Mouse (Mus musculus) G1E (cell line): ENCODE results near the gene Dennd2a. TPM values are rescaled to one million over a fixed set of nuclear protein-coding genes. Genes with fewer than 3 reads are reported as not detected.
"Not testable (repeated sequence)": the region's sequence is repeated elsewhere in the genome, so short reads cannot be mapped to it uniquely, and the experiment has no call there.

Experiments
- ATAC-seq: 2 replicates; pipeline ENCODE4 v1.8.0; 2016; ENCODE audit warnings: mild to moderate bottlenecking; ENCODE audit not compliant: insufficient number of reproducible peaks, poor library complexity, low FRiP score, severe bottlenecking; ENCODE audit errors: extremely low read depth
- DNase-seq: peaks from one replicate; pipeline ENCODE4 v3.0.0; 2012; ENCODE audit warnings: low spot score
- H3K27me3 ChIP-seq: 2 replicates; pipeline ENCODE4 v1.6.1; 2012; ENCODE audit warnings: mild to moderate bottlenecking, low read length, inconsistent platforms; ENCODE audit not compliant: insufficient read depth
- H3K36me3 ChIP-seq: replicated peaks from 2 replicates; pipeline ENCODE3; 2012; ENCODE audit warnings: mild to moderate bottlenecking, inconsistent platforms
- H3K4me1 ChIP-seq: 2 replicates; pipeline ENCODE4 v1.6.1; 2012; ENCODE audit warnings: low read depth, low read length, inconsistent platforms, mixed read lengths; ENCODE audit not compliant: insufficient read depth
- H3K4me3 ChIP-seq: 2 replicates; pipeline ENCODE4 v1.5.1; 2012; ENCODE audit warnings: low read depth, mild to moderate bottlenecking, inconsistent platforms, low read length, moderate library complexity, mixed read lengths
- H3K9me3 ChIP-seq: replicated peaks from 2 replicates; pipeline ENCODE4 v1.6.1; 2012; ENCODE audit warnings: inconsistent platforms
- CTCF ChIP-seq: IDR thresholded peaks from 2 replicates; pipeline ENCODE4 v1.5.1; 2012; ENCODE audit warnings: low read depth, low read length, inconsistent platforms, mixed read lengths
- GATA1 ChIP-seq: IDR thresholded peaks from 2 replicates; pipeline ENCODE4 v1.6.1; 2012; ENCODE audit warnings: borderline replicate concordance, low read length, inconsistent platforms, mixed read lengths
- GATA2 ChIP-seq: IDR thresholded peaks from 2 replicates; pipeline ENCODE4 v1.6.1; 2012; ENCODE audit warnings: low read depth, low read length, inconsistent platforms, borderline replicate concordance
- POLR2AphosphoS5 ChIP-seq: IDR thresholded peaks from 2 replicates; pipeline ENCODE4 v1.6.1; 2012; ENCODE audit warnings: low read depth, low read length, inconsistent platforms; ENCODE audit not compliant: insufficient replicate concordance
- TAL1 ChIP-seq: conservative IDR thresholded peaks from 2 replicates; pipeline ENCODE4 v1.6.1; 2012; ENCODE audit warnings: low read depth, low read length, inconsistent platforms, mixed read lengths
- polyA plus RNA-seq: library from polyadenylated mRNA; stranded (reverse); fragments of >175 nt; gene quantifications from 2 replicates; pipeline ENCODE4 v1.2.3, GENCODE M21; 2012
- total RNA-seq, 2 experiments: library from RNA; stranded (forward) in 1 of 2; stranded (reverse) in 1 of 2; fragments of 200-1000 nt in 1 of 2; fragments of >200 nt in 1 of 2; fragmentation: Nextera tagmentation in 1 of 2; gene quantifications; 2 replicates each; pipeline ENCODE4 v1.2.3; 2014 to 2017

Dennd2a gene
- total and polyA plus RNA-seq, 3 experiments = 0.38 TPM; not detected in 2

DNA sequence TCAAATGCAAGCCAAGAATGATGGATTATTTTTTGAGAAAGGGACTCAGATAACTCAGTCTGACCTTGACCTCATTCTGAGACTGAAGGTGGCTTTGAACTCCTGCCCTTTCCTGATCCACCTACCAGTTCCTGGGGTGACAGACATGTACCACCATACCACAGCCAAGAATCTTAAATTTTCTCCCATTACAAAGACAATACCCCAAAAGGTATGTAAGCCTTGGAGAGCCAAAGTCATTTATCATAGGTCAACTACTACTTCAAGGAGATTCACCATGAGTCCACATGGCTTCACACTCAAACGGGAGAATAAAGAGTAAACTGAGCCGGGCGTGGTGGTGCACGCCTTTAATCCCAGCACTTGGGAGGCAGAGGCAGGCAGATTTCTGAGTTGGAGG lies 107.1 kb downstream of the Dennd2a start:
- Histone ChIP-seq H3K27me3 (peaks cover 9% of the 10 kb centered on the region), H3K36me3 (no peaks in the 10 kb centered on the region), H3K4me3 (no peak overlapping the region), H3K4me1 (no peaks in the 10 kb centered on the region), H3K9me3 (no peaks in the 10 kb centered on the region)
- ATAC-seq = no peak
- TF ChIP-seq CTCF (no peak), GATA1 (no peak), TAL1 (no peak), GATA2 (no peak), POLR2AphosphoS5 (no peak)
- no peak for DNase-seq

DNA sequence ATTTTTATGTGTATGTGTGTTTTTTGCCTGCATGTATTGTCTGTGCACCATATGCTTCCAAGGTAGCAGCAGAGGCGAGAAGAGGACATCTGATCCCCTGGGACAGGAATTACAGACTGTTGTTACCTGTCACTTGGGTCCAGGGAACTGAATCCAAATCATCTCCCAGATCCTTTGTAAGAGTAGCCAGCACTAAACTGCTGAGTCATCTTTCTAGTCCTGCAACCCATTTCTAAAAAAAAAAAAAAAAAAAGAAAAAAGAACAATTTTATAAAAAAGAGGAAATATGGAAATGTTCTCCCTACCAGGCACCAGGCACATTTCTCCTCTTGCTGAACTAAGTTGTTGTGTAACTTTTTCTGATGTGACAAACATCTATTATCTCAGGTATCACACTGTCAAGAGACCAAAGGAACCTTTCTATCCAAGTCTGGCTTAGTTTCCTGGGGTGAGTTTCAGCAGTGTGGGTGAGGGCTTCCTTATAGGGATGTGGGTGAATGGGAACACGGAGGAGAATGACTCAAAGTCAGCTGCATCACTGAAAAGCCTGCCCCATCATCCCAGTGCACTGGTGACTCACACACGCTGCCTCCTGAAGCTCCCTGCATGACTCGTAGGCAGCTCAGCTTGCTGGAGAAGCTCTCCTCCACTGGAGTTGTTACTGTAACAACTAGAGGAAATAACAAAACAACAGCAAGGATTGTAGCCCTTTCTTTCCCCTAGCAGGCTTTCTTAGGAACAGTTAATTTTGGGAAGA lies 110.1 kb downstream of the Dennd2a start:
- TF ChIP-seq GATA2 (no peak), POLR2AphosphoS5 (no peak), GATA1 (no peak), CTCF (no peak)
- Histone ChIP-seq H3K9me3 (no peaks in the 10 kb centered on the region), H3K4me3 (no peak overlapping the region), H3K27me3 (peaks cover 9% of the 10 kb centered on the region), H3K4me1 (no peaks in the 10 kb centered on the region), H3K36me3 (no peaks in the 10 kb centered on the region)
- DNase-seq = no peak
- ATAC-seq = no peak

DNA sequence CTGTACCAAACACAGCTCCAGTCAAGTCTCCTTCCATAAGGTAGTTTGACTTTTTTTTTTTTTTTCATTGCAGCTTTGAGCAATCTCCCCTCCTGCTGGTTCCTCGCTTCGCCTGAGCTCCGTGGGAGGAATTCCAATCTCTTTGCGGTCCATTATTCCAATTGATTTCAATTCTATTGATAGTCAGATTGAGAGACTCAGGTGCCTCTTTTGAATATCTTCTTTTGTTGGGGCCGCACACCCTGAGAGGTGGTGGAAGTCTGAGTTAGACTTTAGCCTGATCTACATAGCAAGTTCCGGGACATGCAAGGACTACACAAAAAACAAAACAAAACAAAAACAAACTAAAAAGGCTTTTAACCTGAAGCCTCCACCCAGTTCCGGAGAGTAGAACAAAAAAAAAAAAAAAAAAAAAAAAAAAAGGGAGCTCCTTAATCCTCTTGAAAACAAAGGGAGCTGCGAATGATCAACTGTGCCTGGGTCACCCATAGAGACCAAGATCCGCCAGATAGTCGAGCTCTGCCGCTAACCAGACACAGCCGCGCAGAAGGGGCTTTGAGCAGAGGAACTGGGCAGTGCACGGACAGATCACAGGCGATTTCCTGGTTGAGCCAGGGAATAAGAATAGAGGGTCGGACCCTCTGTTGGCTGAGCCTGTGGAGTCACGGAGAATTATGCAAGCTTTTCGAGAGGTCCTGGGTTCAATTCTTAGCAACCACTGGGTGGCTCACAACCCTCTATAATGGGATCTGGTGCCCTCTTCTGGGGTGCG lies 111.7 kb downstream of the Dennd2a start:
- DNase-seq (no peak), ATAC-seq (no peak)
- Histone ChIP-seq H3K27me3 (peaks cover 9% of the 10 kb centered on the region), H3K9me3 (no peaks in the 10 kb centered on the region), H3K36me3 (no peaks in the 10 kb centered on the region), H3K4me1 (no peaks in the 10 kb centered on the region), H3K4me3 (no peak overlapping the region)
- no peak for TF ChIP-seq POLR2AphosphoS5
- TF ChIP-seq TAL1 = no peak
- no peak for TF ChIP-seq GATA2
- TF ChIP-seq GATA1 = no peak
- no peak for TF ChIP-seq CTCF

DNA sequence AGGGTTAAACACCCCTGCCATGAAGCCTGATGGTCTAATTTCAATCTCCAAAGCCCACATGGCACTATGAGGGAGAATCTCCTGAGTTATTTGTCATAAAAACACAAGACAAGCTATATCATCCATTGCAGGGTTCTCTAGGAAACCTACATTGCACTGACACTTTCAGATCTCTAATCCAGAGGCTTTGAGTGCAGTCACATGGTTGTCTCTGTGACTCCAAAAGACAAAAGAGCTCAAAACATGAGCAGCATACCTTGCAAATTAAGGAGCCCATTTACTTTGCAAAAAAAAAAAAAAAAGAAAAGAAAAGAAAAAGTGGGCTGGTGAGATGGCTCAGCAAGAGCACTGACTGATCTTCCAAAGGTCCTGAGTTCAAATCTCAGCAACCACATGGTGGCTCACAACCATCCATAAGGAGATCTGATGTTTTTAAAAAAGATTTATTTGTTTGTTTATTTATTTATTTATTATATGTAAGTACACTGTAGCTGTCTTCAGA lies 114.8 kb downstream of the Dennd2a start:
- TF ChIP-seq GATA1 (no peak), TAL1 (no peak), CTCF (no peak), GATA2 (no peak), POLR2AphosphoS5 (no peak)
- ATAC-seq (no peak), DNase-seq (no peak)
- Histone ChIP-seq H3K36me3 (no peaks in the 10 kb centered on the region), H3K4me1 (no peaks in the 10 kb centered on the region), H3K9me3 (no peaks in the 10 kb centered on the region), H3K27me3 (no peaks in the 10 kb centered on the region; the same call in 1 of the 2 replicates), H3K4me3 (no peak overlapping the region)

DNA sequence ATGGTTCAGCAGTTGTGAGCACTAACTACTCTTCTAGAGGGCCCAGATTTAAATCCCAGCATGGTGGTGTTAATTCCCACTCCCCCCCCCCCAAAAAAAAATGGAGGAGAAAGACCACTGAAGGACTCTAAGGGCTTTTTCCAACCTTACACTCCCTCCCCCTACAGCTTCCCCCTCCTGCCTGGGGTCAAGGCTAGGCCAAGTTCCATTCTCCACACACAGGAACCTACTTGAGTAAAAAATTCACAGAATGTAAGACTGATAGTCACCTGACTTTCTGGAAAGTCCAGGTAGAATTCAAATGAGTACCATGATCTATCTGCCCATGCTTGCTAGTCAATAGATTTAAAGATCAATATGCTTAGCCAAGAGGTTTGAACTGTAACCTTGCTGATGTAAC lies 117.5 kb downstream of the Dennd2a start:
- ATAC-seq = no peak
- H3K4me1 ChIP-seq = no peaks in the 10 kb centered on the region; the same call in 1 of the 2 replicates
- no peaks in the 10 kb centered on the region; the same call in 1 of the 2 replicates for H3K27me3 ChIP-seq
- no peak for TF ChIP-seq CTCF
- no peak for TF ChIP-seq TAL1
- no peak for TF ChIP-seq GATA1
- no peak for TF ChIP-seq POLR2AphosphoS5
- TF ChIP-seq GATA2 = no peak
- H3K4me3 ChIP-seq = no peak overlapping the region
- H3K36me3 ChIP-seq = no peaks in the 10 kb centered on the region
- no peaks in the 10 kb centered on the region for H3K9me3 ChIP-seq
- DNase-seq = no peak

DNA sequence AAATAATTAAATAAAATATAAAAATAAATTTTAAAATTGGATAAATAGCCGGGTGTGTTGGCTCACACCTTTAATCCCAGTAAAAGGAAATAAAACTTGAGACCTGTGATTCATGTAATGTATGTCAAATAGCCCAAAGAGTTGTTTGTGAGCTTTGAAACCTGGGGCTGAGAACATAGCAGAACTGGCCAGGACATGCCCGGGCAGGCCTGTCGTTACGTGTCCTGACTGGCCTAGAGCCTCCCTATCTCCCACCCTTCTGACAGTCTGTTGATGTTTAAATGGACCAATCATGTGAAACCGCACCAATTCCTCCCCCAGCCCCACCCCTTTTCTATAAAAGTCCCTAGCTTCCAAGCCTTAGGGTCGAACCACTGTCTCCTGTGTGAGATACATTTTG lies 120.1 kb downstream of the Dennd2a start:
- DNase-seq, H3K27me3 ChIP-seq, H3K36me3 ChIP-seq, ATAC-seq, H3K4me3 ChIP-seq, H3K4me1 ChIP-seq, H3K9me3 ChIP-seq: not testable (repeated sequence)
